Mouse (Mus musculus): ENCODE results near the gene Slc22a2. TPM values are rescaled to one million over a fixed set of nuclear protein-coding genes. Genes with fewer than 3 reads are reported as not detected.

The Slc22a2 gene
- total RNA-seq, 1 experiment, result not detected

DNA sequence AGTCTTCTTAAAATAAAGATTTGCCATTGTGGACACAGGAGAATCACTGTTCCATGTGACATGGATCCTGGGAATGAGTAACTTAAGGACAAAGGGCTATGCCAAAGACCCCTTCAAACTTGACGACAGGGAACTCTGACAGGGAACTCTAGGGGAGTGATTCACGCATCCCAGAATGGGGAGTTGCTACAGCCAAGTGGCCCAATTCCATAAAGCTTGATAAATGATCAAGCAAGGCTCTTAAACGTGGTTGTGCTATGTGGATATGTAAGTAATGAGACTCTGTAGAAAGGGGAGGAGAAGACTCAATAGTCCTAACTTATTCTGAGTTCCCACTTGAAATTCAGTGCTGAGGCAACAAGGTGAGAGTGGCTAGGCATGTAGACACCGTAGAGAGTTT is 50.9 kb downstream of the Slc22a2 start:
- no peak overlapping the region for H3K4me3 ChIP-seq (ENCODE audit: insufficient read depth in 1 of 2, low read depth in 1 of 2, low read length in 2 of 2, poor library complexity in 1 of 2, severe bottlenecking in 1 of 2)
- TF ChIP-seq HCFC1 (IDR thresholded peaks at IDR 0.05; ENCODE audit: borderline replicate concordance, insufficient read depth, low read length) (no peak), ZNF384 (IDR thresholded peaks at IDR 0.05; ENCODE audit: low read depth, low read length) (no peak), CHD2 (IDR thresholded peaks at IDR 0.05; ENCODE audit: low read depth, low read length) (no peak), ZC3H11A (IDR thresholded peaks at IDR 0.05; ENCODE audit: borderline replicate concordance, low read depth, low read length) (no peak)
- no peak overlapping the region for H3K27ac ChIP-seq (ENCODE audit: insufficient read depth, low read depth, low read length, poor library complexity, severe bottlenecking)
- DNase-seq (ENCODE audit: low read depth, low spot score), result no peak
- no peak overlapping the region for H3K9ac ChIP-seq (ENCODE audit: insufficient read depth, low read depth, low read length, poor library complexity, severe bottlenecking)
- H3K36me3 ChIP-seq (ENCODE audit: control insufficient read depth, insufficient read depth, low read length, poor library complexity, severe bottlenecking), result no peaks in the 10 kb centered on the region
- H3K4me1 ChIP-seq (ENCODE audit: control insufficient read depth in 2 of 2, insufficient read depth in 2 of 2, low read length in 2 of 2, poor library complexity in 1 of 2), result no peaks in the 10 kb centered on the region
- in situ Hi-C loops (cut with MboI; ENCODE audit: low sequenced_read_pairs in 2 of 2, unreplicated experiment in 2 of 2), result no loop called here
- H3K9me3 ChIP-seq (ENCODE audit: control insufficient read depth, insufficient read depth, low read depth, low read length), result no peaks in the 10 kb centered on the region

DNA sequence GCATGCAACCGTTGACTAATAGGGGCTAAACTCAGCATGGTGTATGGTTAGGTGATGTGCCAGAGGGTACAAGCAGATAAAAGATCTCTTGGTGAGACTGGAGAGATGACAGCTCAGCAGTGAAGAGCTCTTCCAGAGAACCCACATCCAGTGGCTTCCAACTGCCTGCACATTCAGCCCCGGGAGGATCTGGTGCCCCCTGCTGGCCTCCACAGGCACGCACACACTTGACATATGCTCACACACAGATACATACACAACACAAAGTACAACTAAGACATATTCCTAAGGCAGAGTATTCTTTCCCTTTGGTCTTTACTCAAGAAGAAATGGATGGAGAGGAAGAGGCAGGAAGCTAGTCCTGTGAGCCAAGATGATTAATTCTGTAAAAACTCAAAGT is 55.7 kb downstream of the Slc22a2 start:
- Histone ChIP-seq H3K36me3 (ENCODE audit: control insufficient read depth, insufficient read depth, low read length, poor library complexity, severe bottlenecking) (no peaks in the 10 kb centered on the region), H3K4me1 (ENCODE audit: control insufficient read depth in 2 of 2, insufficient read depth in 2 of 2, low read length in 2 of 2, poor library complexity in 1 of 2) (no peaks in the 10 kb centered on the region), H3K9me3 (ENCODE audit: control insufficient read depth, insufficient read depth, low read depth, low read length) (no peaks in the 10 kb centered on the region), H3K9ac (ENCODE audit: insufficient read depth, low read depth, low read length, poor library complexity, severe bottlenecking) (no peak overlapping the region), H3K27ac (ENCODE audit: insufficient read depth, low read depth, low read length, poor library complexity, severe bottlenecking) (no peak overlapping the region), H3K4me3 (ENCODE audit: insufficient read depth in 1 of 2, low read depth in 1 of 2, low read length in 2 of 2, poor library complexity in 1 of 2, severe bottlenecking in 1 of 2) (no peak overlapping the region)
- no peak for DNase-seq (ENCODE audit: low read depth, low spot score)
- TF ChIP-seq ZC3H11A (IDR thresholded peaks at IDR 0.05; ENCODE audit: borderline replicate concordance, low read depth, low read length), result peak; percentile 24; the same call in 1 of the 2 replicates
- TF ChIP-seq MAFK (IDR thresholded peaks at IDR 0.05; ENCODE audit: insufficient read depth, low read depth, low read length), result no peak
- in situ Hi-C loops (cut with MboI; ENCODE audit: low sequenced_read_pairs in 2 of 2, unreplicated experiment in 2 of 2), result no loop called here

DNA sequence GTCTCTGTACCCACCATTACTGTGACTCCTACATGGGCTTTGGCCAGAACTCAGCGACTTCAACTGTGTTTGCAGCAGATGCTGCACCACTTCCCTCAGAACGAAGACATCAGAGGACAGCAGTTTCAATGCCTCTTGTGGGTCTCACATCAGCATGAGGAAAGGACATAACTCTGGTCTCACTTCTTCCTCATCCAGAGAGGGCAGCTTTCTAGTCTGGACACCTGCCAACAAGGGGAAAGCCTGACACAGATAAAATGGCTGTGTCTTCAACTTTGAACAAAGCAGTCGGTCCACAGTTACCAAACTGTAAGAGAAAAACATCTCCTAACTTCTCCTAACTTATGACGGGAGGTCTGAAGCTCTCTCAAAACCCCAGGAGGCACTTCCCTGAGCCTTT is 57.2 kb downstream of the Slc22a2 start:
- in situ Hi-C loops (cut with MboI; ENCODE audit: low sequenced_read_pairs in 2 of 2, unreplicated experiment in 2 of 2), result no loop called here

DNA sequence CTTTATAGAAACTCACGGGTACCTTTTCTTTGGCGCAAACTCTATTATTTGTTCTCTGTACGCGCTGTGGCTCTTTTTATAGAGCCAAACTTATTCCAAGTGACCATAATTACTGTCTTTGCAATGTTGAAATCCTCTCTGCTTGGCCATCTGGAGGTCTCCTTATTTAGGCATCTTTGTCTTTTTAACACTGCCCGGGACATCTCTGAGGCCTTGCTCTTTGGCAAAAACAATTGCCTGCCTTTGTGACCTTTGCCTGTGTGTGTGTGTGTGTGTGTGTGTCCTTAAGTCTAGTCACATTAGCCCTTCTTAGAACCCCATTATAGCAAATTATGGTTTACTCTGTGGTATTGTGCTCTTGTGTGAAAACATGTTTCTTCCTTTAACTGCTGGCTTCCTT is 61.5 kb downstream of the Slc22a2 start:
- Histone ChIP-seq H3K4me1 (ENCODE audit: control insufficient read depth in 2 of 2, insufficient read depth in 2 of 2, low read length in 2 of 2, poor library complexity in 1 of 2) (no peaks in the 10 kb centered on the region), H3K27ac (ENCODE audit: insufficient read depth, low read depth, low read length, poor library complexity, severe bottlenecking) (no peak overlapping the region), H3K9me3 (ENCODE audit: control insufficient read depth, insufficient read depth, low read depth, low read length) (no peaks in the 10 kb centered on the region), H3K36me3 (ENCODE audit: control insufficient read depth, insufficient read depth, low read length, poor library complexity, severe bottlenecking) (no peaks in the 10 kb centered on the region), H3K4me3 (ENCODE audit: insufficient read depth in 1 of 2, low read depth in 1 of 2, low read length in 2 of 2, poor library complexity in 1 of 2, severe bottlenecking in 1 of 2) (no peak overlapping the region), H3K9ac (ENCODE audit: insufficient read depth, low read depth, low read length, poor library complexity, severe bottlenecking) (no peak overlapping the region)
- TF ChIP-seq HCFC1 (IDR thresholded peaks at IDR 0.05; ENCODE audit: borderline replicate concordance, insufficient read depth, low read length), result no peak
- no peak for DNase-seq (ENCODE audit: low read depth, low spot score)
- in situ Hi-C loops (cut with MboI; ENCODE audit: low sequenced_read_pairs in 2 of 2, unreplicated experiment in 2 of 2), result no loop called here

More for the DNA sequence above, 57.2 kb downstream of the Slc22a2 start:
- Histone ChIP-seq H3K27ac (ENCODE audit: insufficient read depth, low read depth, low read length, poor library complexity, severe bottlenecking) (no peak overlapping the region), H3K9me3 (ENCODE audit: control insufficient read depth, insufficient read depth, low read depth, low read length) (no peaks in the 10 kb centered on the region), H3K36me3 (ENCODE audit: control insufficient read depth, insufficient read depth, low read length, poor library complexity, severe bottlenecking) (no peaks in the 10 kb centered on the region), H3K9ac (ENCODE audit: insufficient read depth, low read depth, low read length, poor library complexity, severe bottlenecking) (no peak overlapping the region), H3K4me3 (ENCODE audit: insufficient read depth in 1 of 2, low read depth in 1 of 2, low read length in 2 of 2, poor library complexity in 1 of 2, severe bottlenecking in 1 of 2) (no peak overlapping the region), H3K4me1 (ENCODE audit: control insufficient read depth in 2 of 2, insufficient read depth in 2 of 2, low read length in 2 of 2, poor library complexity in 1 of 2) (no peaks in the 10 kb centered on the region)
- TF ChIP-seq ZC3H11A (IDR thresholded peaks at IDR 0.05; ENCODE audit: borderline replicate concordance, low read depth, low read length) (no peak), CHD2 (IDR thresholded peaks at IDR 0.05; ENCODE audit: low read depth, low read length) (no peak), MAFK (IDR thresholded peaks at IDR 0.05; ENCODE audit: insufficient read depth, low read depth, low read length) (no peak), HCFC1 (IDR thresholded peaks at IDR 0.05; ENCODE audit: borderline replicate concordance, insufficient read depth, low read length) (no peak), ZNF384 (IDR thresholded peaks at IDR 0.05; ENCODE audit: low read depth, low read length) (no peak)
- DNase-seq (ENCODE audit: low read depth, low spot score), result no peak

DNA sequence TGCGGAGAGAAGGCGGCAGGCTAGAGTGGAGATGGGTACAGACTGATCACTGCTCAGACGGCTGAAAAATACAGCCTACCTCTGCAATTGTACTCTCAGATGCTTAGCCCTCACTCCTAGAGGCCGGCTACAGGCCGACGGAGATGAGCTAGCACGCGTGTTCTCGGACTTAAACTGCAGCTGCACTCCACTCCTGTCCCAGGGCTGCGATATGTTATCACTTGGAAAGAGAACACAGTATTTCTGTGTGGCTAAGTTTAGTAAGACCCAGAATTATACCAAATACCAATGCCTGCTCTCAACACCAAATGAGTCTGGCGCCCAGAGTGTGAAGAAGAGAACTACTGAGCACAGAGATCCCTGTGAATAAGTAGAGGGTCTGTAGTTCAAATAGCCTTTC is 68.7 kb downstream of the Slc22a2 start:
- Histone ChIP-seq H3K36me3 (ENCODE audit: control insufficient read depth, insufficient read depth, low read length, poor library complexity, severe bottlenecking) (no peaks in the 10 kb centered on the region), H3K4me3 (ENCODE audit: insufficient read depth in 1 of 2, low read depth in 1 of 2, low read length in 2 of 2, poor library complexity in 1 of 2, severe bottlenecking in 1 of 2) (no peak overlapping the region), H3K9me3 (ENCODE audit: control insufficient read depth, insufficient read depth, low read depth, low read length) (no peaks in the 10 kb centered on the region), H3K4me1 (ENCODE audit: control insufficient read depth in 2 of 2, insufficient read depth in 2 of 2, low read length in 2 of 2, poor library complexity in 1 of 2) (no peaks in the 10 kb centered on the region), H3K27ac (ENCODE audit: insufficient read depth, low read depth, low read length, poor library complexity, severe bottlenecking) (no peak overlapping the region), H3K9ac (ENCODE audit: insufficient read depth, low read depth, low read length, poor library complexity, severe bottlenecking) (no peak overlapping the region)
- in situ Hi-C loops (cut with MboI; ENCODE audit: low sequenced_read_pairs in 2 of 2, unreplicated experiment in 2 of 2), result no loop called here
- TF ChIP-seq ZC3H11A (IDR thresholded peaks at IDR 0.05; ENCODE audit: borderline replicate concordance, low read depth, low read length), result no peak
- no peak for TF ChIP-seq MAFK (IDR thresholded peaks at IDR 0.05; ENCODE audit: insufficient read depth, low read depth, low read length)
- no peak for TF ChIP-seq CHD2 (IDR thresholded peaks at IDR 0.05; ENCODE audit: low read depth, low read length)
- DNase-seq (ENCODE audit: low read depth, low spot score), result no peak
